Mouse (Mus musculus): ENCODE measurements at regions not wholly inside any gene's neighbourhood (a gene's known extent, or its start where the extent isn't known, plus 50 kb on each side); places are given as distances from the start of the nearest gene placed in this dataset.

DNA sequence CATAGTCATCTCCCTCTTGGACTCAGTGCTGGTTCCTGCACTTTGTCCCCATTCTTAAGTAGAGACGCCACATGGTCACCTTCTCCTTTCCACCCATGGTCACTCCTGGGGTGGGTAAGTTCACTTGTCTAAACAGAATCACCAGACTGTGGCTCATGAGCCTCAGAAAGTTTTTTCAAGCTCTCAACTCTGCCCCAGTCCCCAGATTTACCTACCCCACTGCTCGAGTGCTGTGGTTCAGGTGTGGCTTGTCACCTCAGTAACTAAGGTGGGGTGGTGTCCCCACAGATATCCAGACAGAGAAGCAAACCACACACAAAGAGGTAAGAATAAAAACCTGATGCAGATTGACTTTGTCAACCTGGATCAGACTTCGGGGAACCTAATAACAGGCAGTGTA is 87.6 kb downstream of the Rpl10-ps3 start:
- DNase-seq = no peak
- intact Hi-C loops (cut with DNase I) = no loop called here

DNA sequence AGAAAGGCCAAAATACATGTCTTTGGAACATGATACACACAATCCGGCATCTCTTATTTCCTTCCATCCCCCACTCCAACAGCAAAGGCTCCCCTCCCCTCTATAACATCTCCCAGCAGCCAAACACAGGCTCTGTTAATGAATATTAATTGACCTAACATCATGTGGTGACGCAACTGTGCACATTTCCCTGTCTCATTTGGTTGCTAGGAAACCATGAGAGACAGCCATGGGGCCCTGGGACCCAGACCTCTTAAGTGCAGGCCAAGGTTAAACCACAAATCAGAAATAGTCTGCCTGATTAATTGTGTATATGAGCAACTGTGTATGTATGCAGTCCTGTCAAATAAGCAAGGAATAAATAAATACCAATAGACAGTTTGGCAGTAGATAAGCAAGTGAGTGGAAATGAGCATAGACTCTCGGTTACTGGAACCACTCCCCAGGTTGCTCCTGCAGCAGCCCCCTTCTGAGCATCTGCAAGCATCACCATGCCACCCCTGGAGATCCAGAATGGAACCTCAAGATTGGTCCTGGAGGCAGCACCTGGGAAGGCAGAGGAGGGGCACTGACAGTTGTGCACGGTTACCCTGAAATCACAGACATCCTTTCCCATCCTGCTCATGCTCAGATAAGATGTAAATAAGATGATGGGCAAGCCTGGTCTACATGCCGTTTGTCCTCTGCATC is 99.6 kb downstream of the Rpl10-ps3 start:
- intact Hi-C loops (cut with DNase I) = no loop called here
- DNase-seq = no peak

DNA sequence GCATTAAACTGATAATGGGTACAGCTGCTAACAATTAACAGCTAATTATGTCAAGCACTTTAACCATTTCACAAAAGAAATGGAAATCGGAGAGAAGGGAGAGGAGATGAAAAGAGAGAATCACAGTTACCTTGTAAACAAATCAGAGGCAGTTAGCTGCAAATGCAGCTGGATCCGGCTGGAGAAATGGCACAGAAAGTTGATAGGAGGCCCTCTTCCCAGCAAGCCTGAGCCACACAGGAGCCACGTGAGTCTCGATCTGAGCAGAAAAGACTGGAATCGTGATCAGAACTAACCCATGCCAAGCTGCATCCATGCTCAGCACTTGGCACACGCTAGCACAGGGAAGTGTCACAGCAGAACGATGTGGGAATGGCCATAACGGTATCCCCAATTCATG is 103.8 kb downstream of the Rpl10-ps3 start:
- intact Hi-C loops (cut with DNase I) = no loop called here
- no peak for DNase-seq

DNA sequence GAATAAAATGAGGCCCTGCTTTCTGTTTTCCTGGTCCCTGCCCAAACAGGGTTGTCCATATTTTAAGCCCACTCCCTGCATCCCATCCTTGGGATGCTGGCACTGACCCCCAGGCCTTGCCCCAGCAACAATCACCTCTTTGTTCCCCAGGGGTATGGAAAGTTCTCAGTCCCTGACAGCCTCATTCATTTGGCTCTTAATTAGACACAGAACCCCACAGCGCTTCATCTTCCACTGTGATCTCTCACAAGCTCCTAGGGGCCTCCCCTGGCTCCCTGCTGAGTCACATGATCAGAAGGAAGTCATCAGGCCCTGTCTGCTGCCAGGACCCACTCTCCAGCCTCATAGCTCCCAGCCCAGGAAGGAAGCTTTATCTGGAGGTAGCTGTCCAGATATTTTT is 108.9 kb downstream of the Rpl10-ps3 start:
- peak in 1 of 2 experiments; percentile 13 for DNase-seq
- intact Hi-C loops (cut with DNase I) = no loop called here

DNA sequence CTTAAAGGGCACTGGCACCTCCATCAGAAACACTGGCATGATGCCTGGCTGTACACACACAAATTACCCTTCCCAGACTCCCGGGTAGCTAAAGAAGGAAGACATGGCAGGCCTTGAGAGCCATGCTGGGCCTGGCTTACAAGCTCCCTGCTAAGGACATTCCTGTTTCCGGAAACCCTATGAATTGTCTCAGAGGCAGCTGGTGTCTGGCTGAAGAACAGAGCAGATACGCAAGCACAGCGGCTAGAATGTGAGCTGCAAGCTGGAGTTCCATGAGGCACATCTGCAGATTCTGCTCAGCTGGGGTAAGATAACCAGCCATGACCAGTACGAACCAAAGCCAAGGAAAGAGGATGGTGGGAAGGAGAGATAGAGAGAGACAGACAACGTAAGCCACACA is 110.1 kb downstream of the Rpl10-ps3 start:
- no peak for DNase-seq
- intact Hi-C loops (cut with DNase I) = no loop called here

DNA sequence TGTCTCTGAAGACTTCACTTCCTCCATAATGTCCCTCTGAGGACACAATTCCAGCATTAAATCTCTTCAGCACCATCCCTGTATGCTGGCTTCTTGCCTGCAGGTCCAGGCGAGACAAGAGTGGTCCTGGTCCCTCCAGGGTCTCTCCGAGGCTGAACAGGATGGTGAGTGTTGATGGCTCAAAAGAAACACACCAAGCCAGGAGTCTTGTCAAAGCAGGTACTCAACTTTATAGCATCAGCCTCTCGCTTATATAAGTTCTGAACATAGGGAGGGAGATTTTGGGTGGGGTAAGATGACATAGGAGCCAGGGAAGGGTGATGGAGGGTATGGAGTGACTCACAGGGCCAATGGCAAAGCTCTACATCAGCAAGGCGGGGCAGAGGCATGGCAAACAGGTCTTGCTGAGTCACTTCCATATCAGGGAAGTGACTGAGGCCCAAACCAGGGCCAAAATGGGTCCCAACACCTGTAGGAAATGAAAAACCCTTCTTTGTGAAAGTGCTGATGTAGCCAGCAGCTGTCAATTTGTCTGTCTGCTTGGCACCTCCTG is 111.7 kb downstream of the Rpl10-ps3 start:
- intact Hi-C loops (cut with DNase I) = no loop called here
- DNase-seq = no peak

DNA sequence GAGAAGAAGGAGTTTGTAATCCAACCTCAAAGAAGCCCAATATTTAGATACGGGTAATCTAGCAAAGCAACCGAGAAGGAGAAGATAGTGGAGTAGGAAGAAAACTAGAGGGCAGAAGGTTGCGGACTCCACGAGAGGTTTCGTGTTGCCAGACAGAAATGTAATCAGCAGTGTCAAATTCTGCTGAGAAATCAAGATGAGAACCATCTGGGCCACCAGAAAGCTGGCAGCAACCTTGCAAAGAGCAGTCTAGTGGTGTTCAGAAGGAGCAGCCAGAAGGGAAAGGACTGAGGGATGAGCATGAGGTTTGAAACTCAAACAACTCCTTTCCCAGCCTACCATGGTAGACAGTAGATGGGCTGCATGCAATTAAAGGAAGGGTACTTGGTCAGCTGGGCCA is 134.3 kb downstream of the Rpl10-ps3 start:
- intact Hi-C loops (cut with DNase I) = no loop called here
- no peak for DNase-seq

DNA sequence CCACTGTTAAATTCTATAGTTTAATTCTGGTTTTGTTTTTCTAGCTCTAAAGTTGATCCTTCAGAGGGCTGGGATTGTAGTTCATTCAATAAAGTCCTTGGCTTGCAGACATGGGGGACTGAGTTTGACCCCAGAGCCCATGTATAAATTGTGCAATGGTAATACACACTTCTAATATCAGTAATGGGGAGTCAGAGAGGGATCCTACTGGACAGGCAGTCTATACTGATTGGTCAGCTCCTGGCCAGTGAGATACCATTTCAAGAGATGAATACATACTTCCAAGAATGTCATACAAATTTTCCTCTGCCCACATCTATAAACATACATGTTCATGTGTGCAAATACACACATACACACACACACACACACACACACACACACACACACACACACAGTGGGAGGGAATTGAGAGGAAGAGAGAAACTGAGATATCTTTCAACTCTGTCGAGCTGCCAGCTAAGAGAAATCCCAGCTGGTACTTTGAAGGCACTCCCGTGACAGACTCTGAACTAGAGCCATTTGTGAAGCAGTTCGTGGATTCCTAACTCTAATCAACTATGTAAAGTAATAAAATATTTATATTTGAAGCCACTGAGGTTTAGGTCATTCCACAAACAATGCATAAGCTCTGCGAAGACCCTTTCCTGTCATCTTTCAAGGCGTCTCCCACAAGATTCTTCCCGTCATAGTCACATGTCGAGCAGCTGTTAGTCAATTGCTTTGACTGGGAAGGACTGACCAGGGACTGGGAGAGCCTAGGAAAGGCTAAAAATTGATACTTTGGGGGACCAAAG is 145.1 kb downstream of the Rpl10-ps3 start:
- no peak for DNase-seq
- intact Hi-C loops (cut with DNase I) = no loop called here

DNA sequence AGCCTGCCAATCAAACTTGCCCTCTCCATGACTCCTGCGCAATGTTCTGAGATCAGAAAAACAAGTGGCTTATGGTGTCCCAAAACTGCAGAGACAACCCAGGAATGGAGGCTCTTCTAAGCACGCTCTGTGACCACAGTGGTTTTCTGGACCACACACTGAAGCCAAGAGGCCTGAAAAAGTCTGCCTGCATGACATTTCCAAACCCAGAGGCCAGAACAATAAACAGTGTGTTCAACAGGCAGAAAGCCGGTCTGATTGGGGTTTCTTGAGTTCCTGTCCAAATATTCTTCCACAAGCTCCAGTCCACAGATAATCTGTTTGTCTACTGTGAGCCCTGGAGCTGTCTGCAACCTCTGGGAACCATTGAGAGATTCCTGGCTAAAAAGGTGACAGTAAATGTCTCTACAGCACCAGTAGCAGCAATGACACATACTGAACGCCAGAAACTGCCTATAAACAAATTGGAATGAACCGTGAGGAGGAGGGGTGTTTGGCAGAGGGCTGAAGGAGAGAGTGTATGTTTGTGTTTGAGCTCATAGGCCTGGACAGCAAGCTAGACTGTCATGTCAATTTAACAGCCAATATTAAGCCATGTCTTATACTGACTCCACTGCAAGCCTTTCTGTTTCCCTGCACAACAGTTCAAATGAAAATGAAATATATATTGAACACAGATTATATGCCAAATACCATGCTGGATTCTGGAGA is 152.2 kb downstream of the Rpl10-ps3 start:
- no peak for DNase-seq
- intact Hi-C loops (cut with DNase I) = no loop called here

DNA sequence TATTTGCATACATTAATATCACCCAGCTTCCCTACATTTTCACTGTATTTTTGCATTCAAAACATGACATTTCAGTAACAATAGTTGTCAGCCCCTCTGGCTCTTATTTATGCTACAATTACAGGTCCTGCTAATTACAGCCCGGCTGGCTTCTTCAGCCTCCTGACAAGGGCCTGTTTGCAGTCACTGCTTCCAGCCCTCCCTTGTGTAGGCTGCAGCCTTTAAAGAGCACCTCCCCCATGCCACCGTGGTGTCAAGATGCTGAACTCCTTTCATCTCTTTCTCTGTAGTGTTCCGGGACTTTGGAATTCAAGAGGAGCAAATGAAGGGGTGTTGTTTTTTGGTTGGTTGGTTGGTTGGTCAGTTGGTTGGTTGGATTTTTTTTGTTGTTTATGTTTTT is 153.6 kb downstream of the Rpl10-ps3 start:
- intact Hi-C loops (cut with DNase I) = no loop called here
- DNase-seq = no peak

DNA sequence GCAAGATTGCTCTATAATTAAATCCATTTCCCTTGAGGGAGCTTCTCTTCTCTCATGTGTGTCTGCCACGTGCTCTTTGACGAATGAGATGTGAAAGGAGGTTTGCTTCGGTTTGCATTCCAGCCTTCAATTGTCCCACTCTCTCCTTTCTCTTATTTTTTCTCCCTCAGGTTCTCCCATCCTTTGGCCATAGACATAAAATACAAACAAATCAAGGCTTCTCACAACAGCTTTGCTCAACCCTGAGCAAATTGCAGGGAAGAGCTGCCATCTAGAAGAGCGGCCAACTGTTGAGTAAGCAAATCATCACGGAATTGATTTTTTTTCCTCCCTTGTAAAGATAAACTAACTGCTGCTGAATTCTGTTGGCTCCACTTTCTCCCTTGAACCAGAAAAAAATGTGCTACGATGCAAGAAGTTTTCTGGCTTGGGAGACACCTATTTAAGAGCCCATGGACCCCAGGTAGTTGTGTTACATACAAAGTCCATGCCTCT is 156.1 kb downstream of the Rpl10-ps3 start:
- intact Hi-C loops (cut with DNase I) = no loop called here
- no peak for DNase-seq

DNA sequence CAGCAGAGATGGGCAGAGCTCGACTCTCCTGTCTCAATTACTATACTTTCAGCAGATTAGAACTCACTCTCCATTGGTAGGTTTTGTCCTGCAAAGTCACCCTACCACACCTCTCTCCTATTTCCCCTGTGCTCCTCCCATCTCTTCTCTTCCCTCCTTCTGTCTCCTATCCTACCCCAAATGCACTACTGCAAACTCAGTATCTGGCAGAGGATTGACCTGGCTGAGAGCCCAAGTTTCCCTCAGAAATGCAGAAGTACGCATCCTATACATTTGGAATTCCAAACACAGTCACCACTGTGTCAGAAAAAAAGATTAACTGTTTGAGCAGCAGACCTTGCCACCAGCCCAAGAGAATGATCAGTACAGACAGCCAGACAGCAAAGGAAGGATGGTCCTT is 163.4 kb downstream of the Rpl10-ps3 start:
- no peak for DNase-seq
- intact Hi-C loops (cut with DNase I) = no loop called here

DNA sequence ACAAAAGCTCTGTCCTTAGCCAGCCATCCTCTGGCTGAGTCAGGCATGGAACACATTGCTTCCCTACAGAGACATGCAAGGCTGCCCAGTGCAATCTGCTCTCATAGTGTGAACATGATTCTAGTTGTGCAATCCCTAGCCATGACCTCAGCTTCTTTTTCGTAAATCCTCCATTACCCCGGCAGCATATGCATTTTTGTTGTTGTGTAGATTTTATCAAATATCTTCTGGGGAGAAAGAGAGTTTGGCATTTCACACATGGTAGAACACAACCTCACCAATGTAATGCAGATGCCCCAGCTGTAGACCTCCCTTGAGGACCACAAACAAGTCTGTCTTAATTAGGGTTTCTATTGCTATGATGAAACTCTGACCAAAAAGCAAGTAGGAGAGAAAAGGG is 168.6 kb downstream of the Rpl10-ps3 start:
- no peak for DNase-seq
- intact Hi-C loops (cut with DNase I) = loop anchor here (10.0 kb wide), 1 partner anchor 259 kb away; no protein-coding TSS in a partner anchor

DNA sequence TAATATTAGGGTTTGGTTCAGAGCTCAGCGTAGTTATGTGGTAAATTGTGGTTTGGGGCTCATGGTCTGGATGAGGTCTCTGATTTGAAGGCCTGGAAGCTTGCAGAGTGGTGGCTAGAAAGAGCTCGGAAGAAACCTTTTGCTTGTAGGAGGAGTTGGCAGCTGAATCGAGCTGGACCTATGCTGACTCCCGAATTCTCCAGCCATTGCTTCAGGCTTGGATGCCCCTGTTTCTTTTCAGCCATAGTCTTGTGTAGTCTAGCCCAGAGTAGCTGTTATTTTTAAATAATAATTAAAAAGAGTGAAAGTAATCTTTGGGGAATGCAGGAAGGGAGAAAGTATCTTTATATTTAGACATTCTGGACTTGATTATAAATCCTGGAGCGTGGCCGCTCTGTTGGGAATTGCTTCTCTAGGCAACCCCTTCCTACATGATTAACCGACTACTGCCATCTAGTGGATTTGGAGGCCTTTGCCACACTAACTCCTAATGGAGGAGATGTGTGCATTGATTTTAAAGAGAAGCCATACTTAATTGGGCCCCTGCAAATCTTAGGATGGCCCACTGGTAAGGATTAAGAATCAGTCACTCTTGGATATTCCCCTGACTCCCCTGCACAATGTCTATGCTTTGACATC is 172.8 kb downstream of the Rpl10-ps3 start:
- intact Hi-C loops (cut with DNase I) = loop anchor here (1.0 to 10.0 kb wide), 3 partner anchors 263 to 677 kb away; no protein-coding TSS in a partner anchor
- DNase-seq = peak in 1 of 2 experiments; percentile 44

DNA sequence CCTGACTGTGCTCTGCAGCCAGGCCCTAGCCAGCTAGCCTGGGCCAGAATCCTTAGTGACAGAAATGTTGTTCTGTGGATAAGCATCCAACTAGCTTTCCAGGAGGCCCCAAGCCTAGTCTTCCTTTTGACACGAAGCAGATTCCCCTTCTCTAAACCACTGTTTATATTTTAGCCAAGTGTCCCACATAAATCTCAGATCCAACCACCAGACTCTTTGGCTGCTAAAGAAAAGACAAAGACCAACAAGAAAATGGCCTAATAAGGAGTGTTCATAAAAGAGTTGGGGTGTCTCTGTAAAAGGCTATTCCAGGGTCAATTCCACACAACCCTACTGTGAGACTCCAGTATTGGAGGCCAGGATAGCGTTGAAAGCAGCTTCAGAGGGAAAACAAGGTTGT is 173.6 kb downstream of the Rpl10-ps3 start:
- DNase-seq = no peak
- intact Hi-C loops (cut with DNase I) = loop anchor here (1.0 to 10.0 kb wide), 2 partner anchors 264 to 554 kb away; no protein-coding TSS in a partner anchor

DNA sequence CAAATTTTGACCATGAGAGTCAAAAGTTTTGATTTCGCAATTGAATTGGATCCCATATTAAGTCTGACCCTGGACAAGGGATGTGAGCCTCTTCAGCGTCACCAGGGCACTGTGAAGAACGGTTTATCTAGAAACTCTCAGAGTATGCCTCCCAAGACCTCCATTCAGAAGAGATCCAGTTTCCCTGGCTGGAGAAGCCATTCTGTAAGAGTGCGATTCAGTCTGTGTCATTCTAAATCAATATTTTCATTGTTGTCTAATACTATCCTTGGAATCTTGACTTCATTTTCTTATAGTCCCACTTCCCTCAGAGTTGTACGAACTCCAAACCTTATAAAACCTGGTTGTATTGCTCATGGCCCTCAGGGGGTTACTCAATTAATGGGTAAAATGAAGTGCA is 174.1 kb downstream of the Rpl10-ps3 start:
- intact Hi-C loops (cut with DNase I) = loop anchor here (1.0 to 10.0 kb wide), 2 partner anchors 264 to 553 kb away; no protein-coding TSS in a partner anchor
- no peak for DNase-seq

DNA sequence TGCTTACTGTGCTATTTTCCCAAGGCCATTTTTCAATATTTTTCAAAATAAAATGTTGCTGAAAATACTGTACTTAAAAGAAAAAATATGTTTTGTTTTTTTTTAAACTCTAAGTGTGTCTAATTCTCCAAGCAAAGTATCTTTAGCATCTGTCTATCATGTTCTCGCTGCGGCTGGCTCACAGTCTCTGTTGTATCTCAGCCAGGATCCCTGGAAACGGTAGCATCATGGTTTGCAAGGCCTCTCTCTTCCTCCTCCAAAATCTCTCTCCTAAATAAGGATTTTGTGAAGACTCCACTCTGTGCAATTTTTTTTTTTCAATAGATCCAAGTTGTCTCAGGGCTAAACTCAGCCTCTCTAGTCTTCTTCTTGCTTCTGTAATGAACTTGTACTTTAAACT is 190.2 kb downstream of the Rpl10-ps3 start:
- DNase-seq = no peak
- intact Hi-C loops (cut with DNase I) = no loop called here

DNA sequence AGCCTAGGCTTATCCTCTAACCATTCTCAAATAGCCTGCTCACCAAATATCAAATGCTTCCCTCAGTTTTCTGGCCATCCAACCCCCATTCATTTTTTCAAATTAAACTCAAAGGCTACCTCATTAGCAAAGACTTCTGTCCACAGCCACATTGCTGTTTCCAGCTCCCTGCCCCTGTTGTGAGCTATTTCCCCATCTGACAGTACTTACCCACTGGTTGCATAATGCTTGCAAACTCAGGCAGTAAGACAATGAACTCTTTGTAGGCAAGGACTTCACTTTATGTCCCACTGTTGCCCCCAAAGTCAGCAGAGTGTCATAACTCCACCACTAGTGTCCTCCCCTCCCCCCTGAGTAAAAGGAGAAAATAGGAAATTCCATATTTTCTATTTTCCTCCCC is 194.7 kb downstream of the Rpl10-ps3 start:
- DNase-seq = no peak
- intact Hi-C loops (cut with DNase I) = no loop called here

DNA sequence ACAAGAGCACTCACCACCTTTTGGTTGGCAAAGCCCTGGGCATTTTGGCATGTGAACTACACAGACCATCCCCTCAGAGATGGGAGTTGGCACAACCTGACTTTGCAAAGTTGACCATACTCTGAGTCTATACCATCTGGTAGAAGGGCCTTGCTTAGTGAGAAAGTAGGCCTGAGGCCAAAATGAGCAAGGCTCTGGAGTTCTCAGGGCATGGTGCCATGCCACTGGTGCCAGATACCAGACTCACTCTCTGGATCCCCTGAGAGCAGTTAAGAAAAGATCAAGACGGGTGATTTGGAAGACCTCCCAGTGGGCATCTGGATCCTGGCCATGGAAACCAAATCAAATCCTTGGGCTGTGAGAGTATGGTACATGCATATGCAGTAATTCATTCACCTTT is 202.0 kb downstream of the Rpl10-ps3 start:
- DNase-seq = no peak
- intact Hi-C loops (cut with DNase I) = no loop called here

DNA sequence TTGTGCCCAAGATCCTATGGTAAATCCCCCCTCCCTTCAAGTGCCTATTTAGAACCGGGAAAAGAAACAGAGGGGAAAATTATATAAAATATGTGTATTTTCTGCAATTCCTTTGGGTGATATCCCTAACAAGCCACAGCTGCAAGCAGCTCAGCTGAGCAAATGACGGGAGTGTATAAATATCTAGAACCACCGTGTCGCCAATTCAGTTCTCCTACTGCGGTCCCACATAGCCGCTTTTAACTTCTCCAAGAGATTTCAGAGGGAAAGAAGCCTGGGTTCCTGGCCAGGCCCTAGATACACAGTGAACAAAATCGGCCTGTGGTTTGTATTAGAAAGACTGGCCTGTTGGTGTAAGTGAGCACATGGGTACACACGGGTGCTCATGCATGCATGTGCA is 202.7 kb downstream of the Rpl10-ps3 start:
- DNase-seq = no peak
- intact Hi-C loops (cut with DNase I) = no loop called here
